18 mouse cellular contexts compared by ENCODE assay signal in the genomic region with DNA sequence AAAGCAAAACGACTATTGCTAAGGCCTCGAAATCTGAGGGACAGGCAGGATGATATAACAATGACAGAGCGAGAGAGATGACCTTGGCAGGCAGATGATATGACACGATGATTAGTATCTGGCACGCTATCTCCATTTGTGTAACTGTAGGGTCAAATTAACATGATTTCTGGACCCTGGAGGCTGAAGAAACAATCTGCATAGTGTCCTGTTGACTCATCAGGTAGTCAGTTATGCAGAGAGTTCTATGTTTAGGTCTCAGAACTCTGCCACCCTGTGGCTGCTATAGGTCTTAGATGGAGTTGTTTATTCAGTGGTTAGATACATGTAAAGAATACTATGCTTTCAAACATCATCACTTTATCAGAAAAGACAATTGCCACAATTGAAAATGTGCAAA. TPM values are rescaled to one million over a fixed set of nuclear protein-coding genes. Genes with fewer than 3 reads are reported as not detected.
DNase-seq lines count a peak whose midpoint lies in the region; ATAC-seq and TF ChIP-seq lines count a peak whose summit lies in the region.
"Had no signal": no experiment of that assay in that cellular context is flagged by ENCODE, and none has a peak within 500 bp of the region (broad histone marks: within the 10 kb centered on the region; RNA-seq: fewer than 3 reads in every experiment).

No protein-coding gene starts in this region.

- H3K4me1 ChIP-seq in midbrain, embryonic 11.5 days (ENCODE audit: control insufficient read depth, insufficient read depth, low read length): no peaks in the 10 kb centered on the region
- H3K4me1 ChIP-seq in midbrain, embryonic 14.5 days (ENCODE audit: control insufficient read depth, insufficient read depth, low read length): no peaks in the 10 kb centered on the region
- H3K4me1 ChIP-seq: forebrain, embryonic 15.5 days; heart, embryonic 15.5 days; limb, embryonic 15.5 days; midbrain, embryonic 10.5 days; neural tube, embryonic 12.5 days had no signal

- 95% methylated on average over 5 of the region's 5 CpGs for WGBS in midbrain, embryonic 11.5 days
- WGBS in midbrain, embryonic 14.5 days: 99% methylated on average over 5 of the region's 5 CpGs

- no peak overlapping the region for H3K9ac ChIP-seq in midbrain, embryonic 11.5 days (ENCODE audit: low read length)
- no peak overlapping the region for H3K9ac ChIP-seq in midbrain, embryonic 14.5 days (replicated peaks; ENCODE audit: low read length)
- H3K9ac ChIP-seq: forebrain, embryonic 15.5 days; heart, embryonic 15.5 days; limb, embryonic 15.5 days; neural tube, embryonic 12.5 days had no signal

- H3K27ac ChIP-seq in gastrocnemius, adult 2 months: no peak overlapping the region
- H3K27ac ChIP-seq in midbrain, embryonic 11.5 days (ENCODE audit: low read depth, low read length): no peak overlapping the region
- H3K27ac ChIP-seq in midbrain, embryonic 14.5 days (replicated peaks; ENCODE audit: low read depth, low read length): no peak overlapping the region
- H3K27ac ChIP-seq: forebrain, embryonic 15.5 days; heart, embryonic 15.5 days; limb, embryonic 15.5 days; midbrain, embryonic 10.5 days; neural tube, embryonic 12.5 days had no signal

- H3K4me3 ChIP-seq in gastrocnemius, adult 2 months: no peak overlapping the region
- H3K4me3 ChIP-seq in midbrain, embryonic 11.5 days (ENCODE audit: low read depth, low read length): no peak overlapping the region
- no peak overlapping the region for H3K4me3 ChIP-seq in midbrain, embryonic 14.5 days (replicated peaks; ENCODE audit: low read depth, low read length)
- H3K4me3 ChIP-seq: forebrain, embryonic 15.5 days; heart, embryonic 15.5 days; limb, embryonic 15.5 days; midbrain, embryonic 10.5 days; neural tube, embryonic 12.5 days had no signal

- no peak for ATAC-seq in midbrain, embryonic 11.5 days (ENCODE audit: low FRiP score)
- ATAC-seq in midbrain, embryonic 14.5 days (ENCODE audit: low FRiP score, low TSS enrichment): no peak
- ATAC-seq: forebrain, embryonic 15.5 days; hindbrain, embryonic 16.5 days had no signal

- H3K36me3 ChIP-seq in midbrain, embryonic 11.5 days (ENCODE audit: control insufficient read depth, insufficient read depth, low read length): peaks cover 21% of the 10 kb centered on the region; the same call in 1 of the 2 replicates
- peaks cover 71% of the 10 kb centered on the region for H3K36me3 ChIP-seq in midbrain, embryonic 14.5 days (ENCODE audit: control insufficient read depth, insufficient read depth, low read length)
- peaks cover 9% of the 10 kb centered on the region; the same call in 1 of the 2 replicates for H3K36me3 ChIP-seq in splenic B cell, adult 2 months (ENCODE audit: control insufficient read depth, insufficient read depth, low read length, poor library complexity, severe bottlenecking)

- H3K27me3 ChIP-seq in midbrain, embryonic 11.5 days (ENCODE audit: control insufficient read depth, insufficient read depth, low read length): no peaks in the 10 kb centered on the region
- no peaks in the 10 kb centered on the region for H3K27me3 ChIP-seq in midbrain, embryonic 14.5 days (ENCODE audit: control insufficient read depth, insufficient read depth, low read length)
- H3K27me3 ChIP-seq in splenic B cell, adult 2 months (ENCODE audit: control insufficient read depth, insufficient read depth, low read length, poor library complexity, severe bottlenecking): no peaks in the 10 kb centered on the region
- H3K27me3 ChIP-seq: forebrain, embryonic 15.5 days; heart, embryonic 15.5 days; limb, embryonic 15.5 days; neural tube, embryonic 12.5 days had no signal

- no peaks in the 10 kb centered on the region; the same call in 1 of the 2 replicates for H3K9me3 ChIP-seq in midbrain, embryonic 11.5 days (ENCODE audit: control insufficient read depth, low read length)
- H3K9me3 ChIP-seq in midbrain, embryonic 14.5 days (ENCODE audit: control insufficient read depth, low read length): no peaks in the 10 kb centered on the region; the same call in 1 of the 2 replicates
- H3K9me3 ChIP-seq: forebrain, embryonic 15.5 days; heart, embryonic 15.5 days; limb, embryonic 15.5 days had no signal

- intact Hi-C loops in gastrocnemius, adult 2 months (cut with DNase I): no loop called here

- H3K4me2 ChIP-seq in midbrain, embryonic 11.5 days: no peak overlapping the region
- H3K4me2 ChIP-seq in midbrain, embryonic 14.5 days (ENCODE audit: low read length): no peak overlapping the region
- H3K4me2 ChIP-seq: forebrain, embryonic 15.5 days; heart, embryonic 15.5 days; limb, embryonic 15.5 days; neural tube, embryonic 12.5 days had no signal

- peak; percentile 25; the same call in 1 of the 2 replicates for TF ChIP-seq CTCF in gastrocnemius, adult 2 months (IDR thresholded peaks at IDR 0.05)

- no peak for DNase-seq in gastrocnemius, adult 2 months
- DNase-seq in gastrocnemius, adult 8-10 months (ENCODE audit: low spot score in 2 of 2): no peak
- DNase-seq in midbrain, embryonic 11.5 days (ENCODE audit: low spot score, missing footprints): peak; percentile 8
- DNase-seq in midbrain, embryonic 14.5 days: no peak
- DNase-seq in Muller cell, postnatal 12 days (ENCODE audit: inconsistent ontology term): peak; percentile 66
- DNase-seq in splenic B cell, adult 2 months (ENCODE audit: low read depth, low spot score): peak; percentile 14
- no peak for DNase-seq in yolk sac, embryonic 10.5 days (ENCODE audit: low spot score)
- DNase-seq in thymus, postnatal 14 days: no peak
- DNase-seq: gastrocnemius, postnatal 36 days; kidney, postnatal 25 days; thymus, adult 2 months had no signal

RNA-seq across cellular contexts. Expression of a gene that starts 16.8 kb away (rescaled TPM):
- total RNA-seq in gastrocnemius, adult 2 months (2021): 1 to 10 TPM; 3.6 to 3.8 TPM
- 1 to 10 TPM; 4.0 to 5.5 (median 4.6) TPM for total RNA-seq in gastrocnemius, adult 8-10 months (2022)
- polyA plus RNA-seq in midbrain, embryonic 11.5 days (2014; fragmentation: Nextera tagmentation; extraction: Ambion mirVana): 14.8 and 18.2 TPM in 2 replicates
- 24.0 and 29.8 TPM in 2 replicates for polyA plus RNA-seq in midbrain, embryonic 14.5 days (2014; fragmentation: Nextera tagmentation; extraction: Ambion mirVana)

RNA-seq across cellular contexts. Expression of a gene that starts 16.9 kb away (rescaled TPM):
- 10 to 100 TPM; 21.4 to 22.4 TPM for total RNA-seq in gastrocnemius, adult 2 months (2021)
- 10 to 100 TPM; 20.5 to 23.3 (median 21.9) TPM for total RNA-seq in gastrocnemius, adult 8-10 months (2022)
- 41.1 and 41.6 TPM in 2 replicates for polyA plus RNA-seq in midbrain, embryonic 11.5 days (2014; fragmentation: Nextera tagmentation; extraction: Ambion mirVana)
- 44.6 and 46.6 TPM in 2 replicates for polyA plus RNA-seq in midbrain, embryonic 14.5 days (2014; fragmentation: Nextera tagmentation; extraction: Ambion mirVana)

RNA-seq across cellular contexts. Expression of a gene that starts 48.5 kb away (rescaled TPM):
- total RNA-seq in gastrocnemius, adult 2 months (2021): 10 to 100 TPM; 18.7 to 21.8 TPM
- total RNA-seq in gastrocnemius, adult 8-10 months (2022): 10 to 100 TPM in 3 of 4 experiments, 1 to 10 TPM in 1; 9.3 to 24.8 (median 12.4) TPM
- polyA plus RNA-seq in midbrain, embryonic 11.5 days (2014; fragmentation: Nextera tagmentation; extraction: Ambion mirVana): 27.1 and 27.4 TPM in 2 replicates
- 2.1 and 5.3 TPM in 2 replicates for polyA plus RNA-seq in midbrain, embryonic 14.5 days (2014; fragmentation: Nextera tagmentation; extraction: Ambion mirVana)
- total RNA-seq: common myeloid progenitor, adult 5-6 weeks had no signal

Comparison
In these comparisons a context has a peak if more than half of its experiments do, and no peak if none do; other contexts are left out.
1. DNase-seq: peak in midbrain, embryonic 11.5 days (single experiment), Muller cell, postnatal 12 days (single experiment) and splenic B cell, adult 2 months (single experiment); none in gastrocnemius, adult 2 months (single experiment), gastrocnemius, adult 8-10 months (0 of 2), midbrain, embryonic 14.5 days (single experiment), yolk sac, embryonic 10.5 days (single experiment) and thymus, postnatal 14 days (single experiment).